Mouse (Mus musculus) CH12F3 (cell line): ENCODE results near the gene Hmga1b.
"Not testable (repeated sequence)": the region's sequence is repeated elsewhere in the genome, so short reads cannot be mapped to it uniquely, and the experiment has no call there.

Experiments
- in situ Hi-C: fragments of 300-500 bp; cut with MboI; formaldehyde crosslinking; loops from 2 replicates; pipeline ENCODE4 v1.14.3; 2020; ENCODE audit warnings: low sequenced_read_pairs

The Hmga1b gene

GRCm38 (mm10) chr11:120783426-120784063 lies 21.0 kb downstream of the Hmga1b start:
- in situ Hi-C loops = no loop called here

- in situ Hi-C loops = no loop called here
Measured at GRCm38 (mm10) chr11:120784064-120784791, 21.6 kb downstream of the Hmga1b start, which contains the start of the genes Rfng and Gps1. Rfng (minus strand) TSS chr11:120784207. Gps1 (plus strand) TSS chr11:120784272.

GRCm38 (mm10) chr11:120785145-120785544 lies 22.6 kb downstream of the Hmga1b start:
- in situ Hi-C loops = no loop called here

DNA sequence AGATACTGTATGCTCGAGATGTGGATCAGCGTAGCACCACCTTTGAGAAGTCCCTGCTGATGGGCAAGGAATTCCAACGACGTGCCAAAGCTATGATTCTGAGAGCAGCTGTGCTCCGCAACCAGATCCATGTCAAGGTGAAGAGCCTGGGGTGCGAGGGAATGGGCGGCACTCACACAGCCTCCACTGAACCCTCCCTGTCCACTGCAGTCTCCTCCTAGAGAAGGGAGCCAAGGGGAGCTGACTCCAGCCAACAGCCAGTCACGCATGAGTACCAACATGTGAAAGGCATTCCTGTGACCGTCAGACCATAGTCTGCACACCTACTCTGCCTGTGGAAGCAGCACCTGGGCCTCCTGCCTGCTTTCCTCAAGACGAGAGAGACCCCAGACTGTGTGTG lies 25.9 kb downstream of the Hmga1b start:
- in situ Hi-C loops = not testable (repeated sequence)

DNA sequence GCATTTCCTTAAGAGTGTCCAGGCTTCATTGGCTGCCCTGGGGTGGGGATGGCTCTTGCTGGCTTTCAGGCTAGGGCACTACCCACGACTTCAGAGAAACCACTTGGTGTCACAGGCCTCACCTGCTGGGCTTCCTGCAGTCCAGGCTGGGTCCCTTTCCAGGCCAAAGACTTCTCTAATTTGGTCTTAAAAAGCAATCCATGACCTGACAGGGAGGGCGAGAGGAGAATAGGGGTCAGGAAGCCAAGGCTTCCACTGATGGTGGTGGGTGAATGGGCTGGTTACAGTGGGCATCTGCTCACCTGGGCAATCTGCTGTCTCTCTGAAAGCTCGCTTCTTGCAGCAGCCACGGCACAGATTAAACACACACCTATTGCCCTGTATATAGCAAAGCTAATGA lies 26.8 kb downstream of the Hmga1b start:
- in situ Hi-C loops = no loop called here

GRCm38 (mm10) chr11:120789810-120790209 lies 27.2 kb downstream of the Hmga1b start:
- in situ Hi-C loops = no loop called here

- in situ Hi-C loops = no loop called here
Measured at GRCm38 (mm10) chr11:120792652-120793051, 30.1 kb downstream of the Hmga1b start.

- in situ Hi-C loops = no loop called here
Measured at GRCm38 (mm10) chr11:120795756-120796613, 33.4 kb downstream of the Hmga1b start, which contains the start of gene Dus1l. Dus1l (minus strand) TSS chr11:120796403.

- in situ Hi-C loops = no loop called here
Measured at GRCm38 (mm10) chr11:120796614-120796946, 34.0 kb downstream of the Hmga1b start.

DNA sequence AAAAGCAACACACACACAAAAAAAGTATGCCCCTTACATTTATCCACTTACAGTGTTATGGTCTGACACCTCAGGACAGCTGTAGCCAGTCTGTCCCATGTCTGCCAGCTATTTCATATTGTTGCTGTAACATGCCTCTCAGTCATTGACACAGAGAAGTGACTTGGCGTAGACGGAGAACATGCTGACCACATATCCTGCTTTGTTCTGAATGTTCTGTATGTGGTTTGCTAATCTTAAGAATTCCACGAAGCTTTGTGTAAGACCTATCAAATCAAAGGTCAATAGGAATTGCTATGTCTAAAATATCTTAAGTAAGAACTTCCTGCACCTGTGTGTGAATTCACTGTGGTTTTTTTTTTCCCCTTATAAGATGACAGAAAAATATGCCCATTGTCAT lies 35.6 kb downstream of the Hmga1b start:
- in situ Hi-C loops = no loop called here

- in situ Hi-C loops = no loop called here
Measured at GRCm38 (mm10) chr11:120799316-120799890, 36.8 kb downstream of the Hmga1b start.

- in situ Hi-C loops = no loop called here
Measured at GRCm38 (mm10) chr11:120800061-120800904, 37.7 kb downstream of the Hmga1b start.

DNA sequence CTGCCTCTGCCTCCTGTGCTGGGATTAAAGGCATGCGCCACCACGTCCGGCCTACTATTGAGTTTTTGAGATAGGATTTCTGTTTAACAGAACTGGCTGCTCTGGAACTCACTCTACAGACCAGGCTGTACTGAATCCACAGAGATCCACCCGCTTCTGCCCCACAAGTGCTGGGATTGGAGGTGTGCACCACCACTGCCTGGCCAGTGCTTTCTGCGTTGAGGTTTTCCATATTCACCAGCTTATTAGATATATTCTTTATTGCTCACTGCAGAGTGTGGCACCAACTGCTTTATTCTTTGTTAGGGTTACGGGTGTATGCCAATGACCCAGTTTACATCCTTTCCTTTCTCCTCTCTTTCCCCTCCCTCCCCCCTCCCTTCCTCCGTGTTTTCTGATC lies 41.7 kb downstream of the Hmga1b start:
- in situ Hi-C loops = no loop called here

DNA sequence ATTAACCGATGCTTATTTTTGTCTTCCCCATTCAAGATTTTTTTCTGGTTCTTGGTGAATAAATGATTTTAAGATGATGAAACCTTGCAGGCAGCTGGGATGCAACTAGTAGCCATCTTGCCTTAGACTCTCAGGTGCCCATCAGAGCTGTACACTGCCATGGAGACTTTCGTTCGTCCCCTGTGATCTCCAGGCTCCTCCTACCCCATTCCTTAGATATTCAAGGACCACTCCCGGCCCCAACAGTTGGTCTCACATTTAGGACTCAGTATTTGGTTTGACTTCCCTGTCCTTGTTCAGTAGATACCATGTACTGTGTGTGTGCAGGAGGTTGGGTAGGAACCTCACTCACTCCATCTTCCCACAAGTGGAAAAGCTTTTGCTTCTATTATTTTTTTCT lies 42.2 kb downstream of the Hmga1b start:
- in situ Hi-C loops = no loop called here

- in situ Hi-C loops = no loop called here
Measured at GRCm38 (mm10) chr11:120805375-120806298, 43.0 kb downstream of the Hmga1b start.

GRCm38 (mm10) chr11:120808010-120808409 lies 45.4 kb downstream of the Hmga1b start:
- in situ Hi-C loops = no loop called here

DNA sequence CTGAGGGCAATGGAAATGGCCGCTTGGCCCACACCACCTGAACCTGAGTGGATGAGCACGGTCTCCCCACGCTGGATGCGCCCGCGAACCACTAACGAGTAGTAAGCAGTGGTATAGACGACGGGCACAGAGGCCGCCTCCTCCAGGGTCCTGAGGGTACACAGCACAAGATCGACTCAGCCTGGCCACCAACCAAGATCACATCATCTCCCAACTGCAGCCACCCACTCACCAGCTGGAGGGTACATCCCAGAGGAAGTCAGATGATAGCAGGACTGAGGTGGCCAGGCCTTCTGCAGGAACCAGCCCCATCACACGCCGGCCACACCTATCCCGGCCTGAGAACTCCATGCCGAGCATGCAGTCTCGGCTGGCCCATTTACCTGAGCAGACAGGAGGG lies 49.5 kb downstream of the Hmga1b start:
- in situ Hi-C loops = no loop called here
